Mouse (Mus musculus) neural tube, embryonic 13.5 days (tissue): ENCODE measurements at regions not wholly inside any gene's neighbourhood (a gene's known extent, or its start where the extent isn't known, plus 50 kb on each side); places are given as distances from the start of the nearest gene placed in this dataset.

ENCODE experiments used
- ATAC-seq: fragments of 200-750 bp; cut with Nextera tagmentation; 2 replicates; pipeline ENCODE4 v1.8.0; 2017; ENCODE audit warnings: low read depth, mild to moderate bottlenecking, moderate TSS enrichment, moderate library complexity
- H3K27ac ChIP-seq: fragments of 300-500 bp; sonication (generic); replicated peaks from 2 replicates; pipeline ENCODE4 v1.5.1; 2015; ENCODE audit warnings: moderate library complexity, mild to moderate bottlenecking, inconsistent platforms
- H3K27me3 ChIP-seq: fragments of 300-500 bp; sonication (generic); 2 replicates; pipeline ENCODE4 v1.6.1; 2015; ENCODE audit warnings: mild to moderate bottlenecking, inconsistent platforms
- H3K36me3 ChIP-seq: fragments of 300-500 bp; sonication (generic); 2 replicates; pipeline ENCODE4 v1.6.1; 2015; ENCODE audit warnings: mild to moderate bottlenecking, inconsistent platforms
- H3K4me1 ChIP-seq: fragments of 300-500 bp; sonication (generic); replicated peaks from 2 replicates; pipeline ENCODE4 v1.6.1; 2015; ENCODE audit warnings: inconsistent platforms
- H3K4me2 ChIP-seq: fragments of 300-500 bp; sonication (generic); 2 replicates; pipeline ENCODE4 v1.6.1; 2015; ENCODE audit warnings: inconsistent platforms, mild to moderate bottlenecking, moderate library complexity
- H3K4me3 ChIP-seq: fragments of 300-500 bp; sonication (generic); 2 replicates; pipeline ENCODE4 v1.5.1; 2015; ENCODE audit warnings: mild to moderate bottlenecking, inconsistent platforms
- H3K9ac ChIP-seq: fragments of 300-500 bp; sonication (generic); 2 replicates; pipeline ENCODE4 v1.6.1; 2015; ENCODE audit warnings: moderate library complexity, mild to moderate bottlenecking, inconsistent platforms
- H3K9me3 ChIP-seq: fragments of 300-500 bp; sonication (generic); 2 replicates; pipeline ENCODE4 v1.6.1; 2016; ENCODE audit warnings: inconsistent platforms
- WGBS: fragments of 180-500 bp; shearing (Covaris S2); methylation state at CpG from one replicate; pipeline ENCODE4 v1.1.7; 2015; 5-methylcytosine and 5-hydroxymethylcytosine counted together

DNA sequence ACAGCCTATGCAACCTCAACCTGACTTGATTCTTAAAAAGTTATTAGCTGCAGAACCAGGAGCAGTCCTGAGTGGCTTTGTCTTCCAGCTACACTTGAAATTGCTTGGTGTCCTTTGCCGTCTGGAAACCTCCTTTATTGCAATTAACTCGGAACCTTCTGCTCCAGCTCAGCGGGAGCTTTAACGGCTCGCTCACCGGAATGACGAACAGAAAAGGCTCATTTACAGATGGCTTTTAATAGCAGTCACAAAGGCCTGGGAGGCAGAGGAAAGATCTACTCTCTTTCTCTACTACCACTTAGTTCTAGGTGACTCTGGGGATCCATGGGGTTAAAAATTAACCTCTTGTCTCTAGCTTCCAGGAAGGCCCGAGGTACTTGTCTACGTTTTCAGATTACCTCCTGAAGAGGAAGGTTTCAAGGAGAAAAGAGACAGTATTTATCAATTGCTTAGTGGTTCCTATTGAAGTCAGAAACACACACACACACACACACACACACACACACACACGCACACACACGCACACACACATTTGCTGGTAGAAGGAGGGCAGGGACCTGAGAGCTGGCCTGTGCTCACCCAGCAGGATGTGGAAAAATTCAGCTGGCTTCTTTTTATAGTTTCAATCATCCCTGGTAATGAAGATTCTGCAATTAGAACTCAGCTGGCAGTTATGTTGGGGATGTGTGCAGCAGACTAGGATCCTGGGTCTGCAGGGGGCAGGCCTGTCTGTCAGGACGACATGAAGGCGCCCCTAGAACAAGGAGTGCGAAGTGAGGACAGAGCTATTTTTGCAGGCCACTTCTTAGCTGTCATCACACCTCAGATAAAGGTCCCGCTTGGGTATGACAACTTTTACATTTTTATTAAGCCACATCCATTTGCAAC lies 62.4 kb upstream of the Man1a2 start:
- peaks cover 5% of the 10 kb centered on the region; the same call in 1 of the 2 replicates for H3K4me1 ChIP-seq
- H3K9me3 ChIP-seq: no peaks in the 10 kb centered on the region
- H3K4me2 ChIP-seq: no peak overlapping the region
- H3K9ac ChIP-seq: no peak overlapping the region
- H3K4me3 ChIP-seq: no peak overlapping the region
- H3K27me3 ChIP-seq: no peaks in the 10 kb centered on the region
- 31% methylated on average over 15 of the region's 15 CpGs for WGBS
- ATAC-seq: peak; percentile 70; the same call in 1 of the 2 replicates
- H3K36me3 ChIP-seq: no peaks in the 10 kb centered on the region
- peak overlapping the region; percentile 62 for H3K27ac ChIP-seq

DNA sequence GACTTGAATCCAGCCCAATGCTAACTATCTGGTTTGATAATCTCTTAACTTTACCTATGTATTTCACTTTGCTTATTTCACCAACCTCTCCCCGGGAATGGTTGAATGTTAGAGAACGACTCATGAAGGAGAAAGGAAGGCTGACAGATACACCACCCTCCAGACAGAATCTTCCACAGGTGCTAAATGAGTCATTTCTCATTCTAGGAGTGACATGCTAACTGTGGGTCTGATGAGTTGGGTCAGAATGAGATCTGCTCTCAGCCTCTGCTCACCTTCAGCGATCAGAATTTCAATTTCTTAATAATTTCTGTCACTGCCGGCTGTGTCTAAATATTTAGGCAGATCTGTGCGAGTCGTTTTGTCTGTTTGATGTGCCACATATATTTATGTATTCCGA lies 52.4 kb upstream of the Man1a2 start:
- Histone ChIP-seq H3K9ac (no peak overlapping the region), H3K4me2 (no peak overlapping the region)
- 90% methylated on average over 7 of the region's 7 CpGs for WGBS

DNA sequence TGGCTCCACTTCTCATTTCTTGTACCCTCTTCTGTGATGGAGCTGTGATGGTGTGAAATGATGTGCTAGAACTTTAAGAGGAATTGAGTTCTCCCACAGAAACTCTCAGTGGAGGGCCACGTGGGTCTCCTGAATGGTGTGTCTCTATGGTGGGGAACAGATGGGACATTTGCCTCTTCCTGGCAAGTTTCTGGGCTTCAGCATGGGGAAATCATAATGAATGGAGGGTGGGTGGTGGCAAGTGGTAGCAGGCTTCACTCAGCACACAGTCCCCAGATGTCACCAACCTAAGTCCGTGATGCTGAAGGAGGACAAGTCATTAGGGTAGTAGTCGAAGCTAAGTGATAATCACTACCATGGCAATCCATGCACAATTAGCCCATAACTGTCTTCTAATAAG lies 51.2 kb upstream of the Man1a2 start:
- H3K27ac ChIP-seq: no peak overlapping the region
- ATAC-seq: no peak
- H3K4me3 ChIP-seq: no peak overlapping the region
- no peaks in the 10 kb centered on the region for H3K36me3 ChIP-seq
- no peak overlapping the region for H3K9ac ChIP-seq
- 71% methylated on average over 3 of the region's 3 CpGs for WGBS
- H3K27me3 ChIP-seq: no peaks in the 10 kb centered on the region
- H3K9me3 ChIP-seq: no peaks in the 10 kb centered on the region
- H3K4me2 ChIP-seq: no peak overlapping the region
- no peaks in the 10 kb centered on the region; the same call in 1 of the 2 replicates for H3K4me1 ChIP-seq

More for the DNA sequence above, 52.4 kb upstream of the Man1a2 start:
- ATAC-seq: no peak
- no peaks in the 10 kb centered on the region for H3K27me3 ChIP-seq
- H3K27ac ChIP-seq: no peak overlapping the region
- H3K4me3 ChIP-seq: no peak overlapping the region
- no peaks in the 10 kb centered on the region for H3K36me3 ChIP-seq
- H3K9me3 ChIP-seq: no peaks in the 10 kb centered on the region
- H3K4me1 ChIP-seq: no peaks in the 10 kb centered on the region; the same call in 1 of the 2 replicates
